Mouse (Mus musculus) liver, embryonic 14.5 days (tissue): ENCODE results near the gene Tm9sf1.

Experiments
- CTCF ChIP-seq: IDR thresholded peaks from 2 replicates; pipeline ENCODE4 v1.5.1; 2016; ENCODE audit warnings: antibody characterized with exemption, low read depth, control low read depth
- EP300 ChIP-seq: IDR thresholded peaks from 2 replicates; pipeline ENCODE4 v1.6.1; 2016; ENCODE audit warnings: antibody characterized with exemption, low read depth

DNA sequence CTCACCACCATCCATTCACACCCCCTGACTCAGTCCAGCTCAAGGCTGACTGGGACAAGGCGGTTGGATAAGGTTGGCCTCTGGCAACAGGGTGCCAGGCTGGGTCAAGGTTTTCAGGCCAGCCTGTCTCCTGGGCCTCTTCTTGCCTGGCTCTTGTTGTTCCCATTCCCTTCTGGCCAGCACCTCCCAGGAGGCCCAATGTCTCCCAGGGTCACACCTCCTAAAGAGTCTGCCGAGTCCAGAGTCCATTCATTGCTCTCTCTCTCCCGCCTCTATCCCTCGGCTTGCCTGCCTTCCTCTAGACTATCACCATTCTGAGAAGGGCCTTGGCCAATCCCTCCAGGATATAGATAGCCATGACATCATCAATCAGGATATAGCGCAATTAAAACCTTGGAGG, 14.4 kb upstream of the Tm9sf1 start:
- TF ChIP-seq CTCF = no peak
- TF ChIP-seq EP300 = no peak
